Mouse (Mus musculus) erythroblast, embryonic 14.5 days (primary cell): Measurements from ENCODE around the gene Mapre3.

Source experiments
- GATA1 ChIP-seq: IDR thresholded peaks from 2 replicates; pipeline ENCODE4 v1.6.1; 2012; ENCODE audit warnings: low read length, inconsistent platforms, mixed read lengths
- TAL1 ChIP-seq: IDR thresholded peaks from 3 replicates; pipeline ENCODE4 v1.6.1; 2012; ENCODE audit warnings: low read length, inconsistent platforms, mixed read lengths

- no peak for TF ChIP-seq GATA1
- TF ChIP-seq TAL1 = no peak
These were observed 99.7 kb downstream of the Mapre3 start for GRCm38 (mm10) chr5:30914101-30914635.
